Mouse (Mus musculus) lung, embryonic 14.5 days (tissue): Measurements from ENCODE around the gene Net1. TPM values are rescaled to one million over a fixed set of nuclear protein-coding genes. Genes with fewer than 3 reads are reported as not detected.
"Not testable (repeated sequence)": the region's sequence is repeated elsewhere in the genome, so short reads cannot be mapped to it uniquely, and the experiment has no call there.

Experiments
- ATAC-seq: fragments of 200-750 bp; cut with Nextera tagmentation; 2 replicates; pipeline ENCODE4 v1.8.0; 2017; ENCODE audit warnings: mild to moderate bottlenecking, moderate TSS enrichment, moderate library complexity; ENCODE audit not compliant: insufficient read depth
- DNase-seq: peaks from one replicate; pipeline ENCODE4 v3.0.0-alpha.2; 2015
- H3K27ac ChIP-seq: fragments of 300-500 bp; sonication (generic); 2 replicates; pipeline ENCODE4 v1.5.1; 2014; ENCODE audit warnings: low read depth, mild to moderate bottlenecking, moderate library complexity
- H3K27me3 ChIP-seq: fragments of 300-500 bp; sonication (generic); 2 replicates; pipeline ENCODE4 v1.6.1; 2014; ENCODE audit warnings: low read length, control low read depth; ENCODE audit not compliant: insufficient read depth
- H3K36me3 ChIP-seq: fragments of 300-500 bp; sonication (generic); 2 replicates; pipeline ENCODE4 v1.6.1; 2014; ENCODE audit warnings: control low read depth; ENCODE audit not compliant: insufficient read depth
- H3K4me1 ChIP-seq: fragments of 300-500 bp; sonication (generic); 2 replicates; pipeline ENCODE4 v1.6.1; 2014; ENCODE audit warnings: antibody characterized with exemption, control low read depth; ENCODE audit not compliant: insufficient read depth
- H3K4me2 ChIP-seq: fragments of 300-500 bp; sonication (generic); 2 replicates; pipeline ENCODE4 v1.6.1; 2014; ENCODE audit warnings: mild to moderate bottlenecking
- H3K4me3 ChIP-seq: fragments of 300-500 bp; sonication (generic); 2 replicates; pipeline ENCODE4 v1.5.1; 2014; ENCODE audit warnings: low read depth, low read length
- H3K9ac ChIP-seq: fragments of 300-500 bp; sonication (generic); 2 replicates; pipeline ENCODE4 v1.6.1; 2014
- H3K9me3 ChIP-seq: fragments of 300-500 bp; sonication (generic); 2 replicates; pipeline ENCODE4 v1.6.1; 2016; ENCODE audit warnings: low read depth, low read length, control low read depth
- CTCF ChIP-seq: IDR thresholded peaks from 2 replicates; pipeline ENCODE4 v1.5.1; 2016; ENCODE audit warnings: antibody characterized with exemption, low read depth
- WGBS: fragments of 180-500 bp; shearing (Covaris S2); extraction: QIAGEN DNeasy Blood & Tissue Kit; methylation state at CpG from one replicate; pipeline ENCODE4 v1.1.7; 2014; 5-methylcytosine and 5-hydroxymethylcytosine counted together
- polyA plus RNA-seq: library from polyadenylated mRNA; unstranded; fragments of >200 nt; fragmentation: Nextera tagmentation; extraction: Ambion mirVana; gene quantifications from 2 replicates; pipeline ENCODE4 v1.2.1, GENCODE M21; 2014

Gene Net1
- polyA plus RNA-seq, 1 experiment from 2014 or later, result 71.4 TPM

- H3K27me3 ChIP-seq, result no peaks in the 10 kb centered on the region
- ATAC-seq, result no peak
- no peaks in the 10 kb centered on the region for H3K9me3 ChIP-seq
- H3K9ac ChIP-seq, result no peak overlapping the region
- no peak overlapping the region for H3K4me3 ChIP-seq
- H3K4me2 ChIP-seq, result no peak overlapping the region
- no peak overlapping the region for H3K27ac ChIP-seq
- DNase-seq, result no peak
- H3K4me1 ChIP-seq, result no peaks in the 10 kb centered on the region
- no peaks in the 10 kb centered on the region for H3K36me3 ChIP-seq
- whole genome bisulfite sequencing, result 63% methylated on average over 6 of the region's 6 CpGs
- no peak for TF ChIP-seq CTCF
Measured at GRCm38 (mm10) chr13:3925632-3926031, 7.6 kb upstream of the Net1 start.

GRCm38 (mm10) chr13:3924483-3924882 lies 6.5 kb upstream of the Net1 start:
- TF ChIP-seq CTCF, result no peak
- 76% methylated on average over 5 of the region's 5 CpGs for WGBS
- no peak for ATAC-seq

GRCm38 (mm10) chr13:3913504-3913903 lies 4.5 kb downstream of the Net1 start:
- DNase-seq, result no peak
- 56% methylated on average over 4 of the region's 4 CpGs for WGBS

More at GRCm38 (mm10) chr13:3924483-3924882, 6.5 kb upstream of the Net1 start:
- Histone ChIP-seq H3K27me3 (no peaks in the 10 kb centered on the region), H3K4me2 (no peak overlapping the region), H3K9me3 (no peaks in the 10 kb centered on the region), H3K27ac (no peak overlapping the region), H3K36me3 (no peaks in the 10 kb centered on the region), H3K4me3 (no peak overlapping the region), H3K4me1 (no peaks in the 10 kb centered on the region), H3K9ac (no peak overlapping the region)
- no peak for DNase-seq

GRCm38 (mm10) chr13:3910356-3910755 lies 7.7 kb downstream of the Net1 start:
- Histone ChIP-seq H3K9ac (no peak overlapping the region), H3K4me2 (no peak overlapping the region), H3K4me1 (no peaks in the 10 kb centered on the region), H3K27ac (no peak overlapping the region), H3K27me3 (no peaks in the 10 kb centered on the region), H3K9me3 (no peaks in the 10 kb centered on the region), H3K4me3 (no peak overlapping the region), H3K36me3 (peaks cover 32% of the 10 kb centered on the region; the same call in 1 of the 2 replicates)
- WGBS, result 84% methylated on average over 5 of the region's 5 CpGs
- no peak for DNase-seq
- no peak for ATAC-seq
- TF ChIP-seq CTCF, result no peak

More at GRCm38 (mm10) chr13:3913504-3913903, 4.5 kb downstream of the Net1 start:
- Histone ChIP-seq H3K36me3 (peaks cover 28% of the 10 kb centered on the region; the same call in 1 of the 2 replicates), H3K4me3 (no peak overlapping the region), H3K27ac (no peak overlapping the region), H3K4me2 (no peak overlapping the region), H3K27me3 (no peaks in the 10 kb centered on the region), H3K4me1 (peaks cover 3% of the 10 kb centered on the region; the same call in 1 of the 2 replicates), H3K9ac (no peak overlapping the region), H3K9me3 (no peaks in the 10 kb centered on the region)
- no peak for ATAC-seq
- TF ChIP-seq CTCF, result no peak

- no peak for TF ChIP-seq CTCF
- DNase-seq, result peak; percentile 23
- Histone ChIP-seq H3K4me1 (no peaks in the 10 kb centered on the region), H3K9me3 (no peaks in the 10 kb centered on the region), H3K27ac (no peak overlapping the region), H3K36me3 (peaks cover 31% of the 10 kb centered on the region; the same call in 1 of the 2 replicates), H3K4me3 (no peak overlapping the region), H3K27me3 (no peaks in the 10 kb centered on the region), H3K4me2 (no peak overlapping the region), H3K9ac (no peak overlapping the region)
- WGBS, result 63% methylated on average over 4 of the region's 4 CpGs
- peak; percentile 56; the same call in 1 of the 2 replicates for ATAC-seq
Measured at GRCm38 (mm10) chr13:3908262-3908661, 9.8 kb downstream of the Net1 start.

GRCm38 (mm10) chr13:3907151-3907696 lies 10.8 kb downstream of the Net1 start:
- no peak overlapping the region for H3K27ac ChIP-seq
- no peak for DNase-seq
- no peak for ATAC-seq
- no peak overlapping the region for H3K4me2 ChIP-seq
- WGBS, result 65% methylated on average over 6 of the region's 6 CpGs
- H3K36me3 ChIP-seq, result peaks cover 31% of the 10 kb centered on the region; the same call in 1 of the 2 replicates
- no peak overlapping the region for H3K4me3 ChIP-seq
- no peak for TF ChIP-seq CTCF
- H3K9me3 ChIP-seq, result no peaks in the 10 kb centered on the region
- no peaks in the 10 kb centered on the region for H3K27me3 ChIP-seq
- no peak overlapping the region for H3K9ac ChIP-seq
- H3K4me1 ChIP-seq, result no peaks in the 10 kb centered on the region

GRCm38 (mm10) chr13:3899301-3899700 lies 18.7 kb downstream of the Net1 start:
- no peak for TF ChIP-seq CTCF
- no peak overlapping the region for H3K27ac ChIP-seq
- no peak overlapping the region for H3K4me2 ChIP-seq
- H3K27me3 ChIP-seq, result no peaks in the 10 kb centered on the region
- no peak overlapping the region for H3K9ac ChIP-seq
- no peaks in the 10 kb centered on the region for H3K4me1 ChIP-seq
- H3K9me3 ChIP-seq, result no peaks in the 10 kb centered on the region
- H3K36me3 ChIP-seq, result peaks cover 16% of the 10 kb centered on the region
- no peak overlapping the region for H3K4me3 ChIP-seq
- ATAC-seq (no peak), DNase-seq (no peak)
- 86% methylated on average over 9 of the region's 9 CpGs for WGBS

- not testable (repeated sequence) for H3K36me3 ChIP-seq, ATAC-seq, H3K27ac ChIP-seq, DNase-seq, H3K4me1 ChIP-seq, H3K27me3 ChIP-seq, H3K9ac ChIP-seq, H3K4me3 ChIP-seq, H3K9me3 ChIP-seq, H3K4me2 ChIP-seq
- 92% methylated on average over 5 of the region's 5 CpGs for WGBS
Measured at GRCm38 (mm10) chr13:3898202-3898601, 19.8 kb downstream of the Net1 start.
